Mouse (Mus musculus): ENCODE results near the gene Leo1. TPM values are rescaled to one million over a fixed set of nuclear protein-coding genes. Genes with fewer than 3 reads are reported as not detected.

The Leo1 gene
- polyA plus RNA-seq, 1 experiment = 14.3 TPM

GRCm38 (mm10) chr9:75413206-75413605 is 28.1 kb upstream of the Leo1 start:
- no peak for TF ChIP-seq GATA1 (IDR thresholded peaks at IDR 0.05; ENCODE audit: low read length)

DNA sequence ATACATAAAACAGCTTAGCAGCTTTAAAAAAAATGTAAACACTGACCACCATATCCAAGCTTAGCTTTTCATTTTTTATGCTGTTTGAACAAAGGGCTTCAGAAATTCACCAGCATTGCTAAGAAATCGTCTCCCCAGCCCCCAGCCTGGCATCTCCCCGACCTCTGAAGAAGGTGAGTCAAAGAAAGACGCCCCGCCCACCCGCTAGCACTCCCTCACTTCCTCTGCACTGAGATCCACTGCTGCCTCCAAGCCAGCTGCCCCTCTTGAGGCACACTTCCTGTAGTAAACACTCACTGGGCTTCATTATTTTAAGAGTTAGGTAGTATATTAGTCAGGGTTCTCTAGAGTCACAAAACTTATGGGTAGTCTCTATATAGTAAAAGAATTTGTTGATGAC is 27.1 kb upstream of the Leo1 start:
- TF ChIP-seq GATA1 (IDR thresholded peaks at IDR 0.05; ENCODE audit: low read length) = no peak

DNA sequence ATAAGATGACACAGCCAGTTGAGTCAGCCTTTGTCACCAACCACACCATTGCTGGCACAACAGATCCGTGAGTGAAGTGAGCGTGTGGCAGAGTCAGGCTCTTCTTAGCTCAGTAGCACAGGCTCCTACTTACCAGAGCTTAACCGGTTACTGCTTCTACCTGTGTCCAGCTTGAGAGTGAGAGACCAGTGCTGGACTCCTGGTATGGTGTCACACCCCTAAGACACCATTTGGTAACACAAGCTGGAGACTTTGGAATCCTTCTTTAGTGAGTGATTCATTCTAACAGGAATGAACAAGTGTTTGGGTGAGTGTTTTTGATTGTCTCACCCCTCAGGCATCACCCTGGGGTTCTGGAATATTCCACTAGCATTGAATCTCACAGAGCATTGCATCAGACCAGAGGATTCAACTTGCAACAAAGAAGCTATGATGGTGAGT is 19.1 kb upstream of the Leo1 start:
- no peak for TF ChIP-seq GATA1 (IDR thresholded peaks at IDR 0.05; ENCODE audit: low read length)

GRCm38 (mm10) chr9:75423683-75424082 is 17.6 kb upstream of the Leo1 start:
- TF ChIP-seq GATA1 (IDR thresholded peaks at IDR 0.05; ENCODE audit: low read length) = no peak

DNA sequence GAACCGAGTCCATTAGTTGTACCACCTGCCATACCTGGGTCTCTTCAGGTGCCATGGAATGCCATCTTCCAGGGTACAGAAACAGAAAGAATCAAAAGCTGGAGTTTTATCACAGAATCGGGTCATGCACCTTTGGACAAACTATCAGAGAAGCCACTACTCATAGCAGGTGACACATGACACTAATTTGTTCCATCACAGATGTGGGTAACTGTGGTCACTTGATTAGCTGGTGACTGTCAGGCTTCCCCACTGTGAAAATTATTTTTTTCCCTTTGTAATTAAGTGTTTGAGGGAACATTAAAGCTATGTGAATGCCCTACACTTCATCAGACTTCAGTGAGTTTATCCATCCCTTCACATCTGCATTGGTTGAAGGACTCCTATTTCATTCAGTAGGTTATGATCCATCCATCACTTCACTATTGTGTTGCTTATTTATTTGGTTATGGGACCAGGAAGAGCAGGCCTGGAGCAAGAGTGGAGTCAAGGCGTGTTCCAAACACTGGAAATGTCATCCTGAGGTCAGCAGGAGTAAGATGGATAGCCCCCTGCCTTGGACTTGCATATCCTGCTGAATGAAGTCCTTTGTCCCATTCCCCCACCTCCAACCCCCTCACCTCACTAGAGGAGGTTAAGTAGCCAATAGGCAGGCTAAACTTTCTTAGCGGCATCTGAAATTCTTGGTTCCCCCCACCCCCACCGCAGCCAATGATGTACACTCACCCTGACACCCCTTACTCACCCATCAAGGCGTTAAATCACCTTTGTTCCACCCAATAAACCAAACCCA is 16.8 kb upstream of the Leo1 start:
- no peak for TF ChIP-seq GATA1 (IDR thresholded peaks at IDR 0.05; ENCODE audit: low read length)

- no peak for TF ChIP-seq GATA1 (IDR thresholded peaks at IDR 0.05; ENCODE audit: low read length)
Observed at GRCm38 (mm10) chr9:75425796-75426391, 15.4 kb upstream of the Leo1 start.

DNA sequence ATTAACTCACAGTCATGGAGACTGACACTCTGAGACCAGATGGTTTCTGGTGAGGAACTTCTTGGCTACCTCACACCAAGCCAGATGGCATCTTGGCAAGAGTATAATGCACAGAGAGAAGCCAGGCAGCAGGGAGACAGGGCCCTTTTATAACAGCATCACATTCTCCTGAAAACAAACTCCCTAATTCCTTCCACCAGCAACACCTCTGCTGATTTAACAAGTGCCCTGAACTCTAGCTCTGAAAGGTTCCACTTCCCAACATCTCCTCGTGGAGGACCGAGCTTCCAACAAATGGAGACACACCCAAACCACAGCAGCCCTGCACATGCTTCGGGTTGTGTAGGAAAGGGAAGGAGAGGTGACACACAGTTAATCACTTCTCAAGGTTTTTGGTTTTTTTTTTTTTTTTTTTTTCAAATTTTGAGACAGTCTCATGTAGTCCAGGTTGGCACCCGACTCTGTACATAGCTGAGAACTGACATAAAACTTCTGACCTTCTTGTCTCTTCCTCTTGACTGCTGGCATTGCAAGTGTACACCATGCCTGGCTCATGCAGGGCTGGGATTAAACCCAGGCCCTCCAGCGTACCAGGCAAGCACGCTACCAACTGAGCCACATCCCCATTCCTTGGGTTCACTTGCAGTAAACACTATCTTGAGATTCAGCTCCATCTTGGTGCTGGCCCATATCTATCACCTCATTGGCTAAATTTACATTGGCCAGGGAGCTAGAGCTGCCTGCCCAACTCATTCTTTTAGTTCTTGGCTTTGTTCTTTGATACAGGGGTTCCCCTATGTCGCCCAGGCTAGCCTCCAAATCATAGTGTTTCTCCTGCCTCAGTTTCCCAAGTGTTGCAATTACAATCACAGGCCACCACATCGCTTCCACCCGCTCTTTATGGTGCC is 13.7 kb upstream of the Leo1 start:
- TF ChIP-seq GATA1 (IDR thresholded peaks at IDR 0.05; ENCODE audit: low read length) = no peak

DNA sequence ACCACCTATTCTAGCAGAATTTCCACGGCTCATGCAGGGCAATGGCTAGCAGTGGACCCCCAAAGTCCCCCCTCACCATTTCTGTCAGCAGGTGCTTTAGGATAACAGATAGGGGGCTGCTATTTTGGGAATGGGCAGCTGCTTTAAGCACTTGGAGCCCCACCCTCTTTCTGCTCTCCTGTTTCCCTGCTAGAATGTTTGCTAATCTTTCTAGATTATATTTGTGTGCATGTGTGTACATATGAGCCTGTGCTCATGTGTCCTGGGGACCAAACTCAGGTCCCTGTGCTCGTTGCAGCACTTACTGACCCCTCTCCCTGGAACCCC is 13.1 kb upstream of the Leo1 start:
- TF ChIP-seq GATA1 (IDR thresholded peaks at IDR 0.05; ENCODE audit: low read length) = no peak

- no peak for TF ChIP-seq GATA1 (IDR thresholded peaks at IDR 0.05; ENCODE audit: low read length)
Observed at GRCm38 (mm10) chr9:75429040-75429439, 12.3 kb upstream of the Leo1 start.

DNA sequence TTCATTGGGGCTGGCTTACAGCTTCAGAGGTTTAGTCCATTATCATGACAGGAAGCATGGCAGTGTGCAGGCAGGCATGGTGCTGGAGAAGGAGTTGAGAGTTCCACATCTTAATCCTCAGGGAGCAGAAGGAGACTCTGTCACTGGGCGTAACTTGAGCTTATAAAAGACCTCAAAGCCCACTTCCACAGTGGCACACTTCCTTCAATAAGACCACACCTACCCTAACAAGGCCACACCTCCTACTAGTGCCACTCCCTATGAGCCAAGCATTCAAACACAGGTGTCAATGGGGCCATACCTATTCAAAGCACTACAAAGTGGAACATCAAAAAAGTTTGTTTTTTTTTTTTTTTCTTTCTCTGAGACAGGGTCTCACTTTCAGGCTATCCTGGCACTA is 11.7 kb upstream of the Leo1 start:
- TF ChIP-seq GATA1 (IDR thresholded peaks at IDR 0.05; ENCODE audit: low read length) = no peak

DNA sequence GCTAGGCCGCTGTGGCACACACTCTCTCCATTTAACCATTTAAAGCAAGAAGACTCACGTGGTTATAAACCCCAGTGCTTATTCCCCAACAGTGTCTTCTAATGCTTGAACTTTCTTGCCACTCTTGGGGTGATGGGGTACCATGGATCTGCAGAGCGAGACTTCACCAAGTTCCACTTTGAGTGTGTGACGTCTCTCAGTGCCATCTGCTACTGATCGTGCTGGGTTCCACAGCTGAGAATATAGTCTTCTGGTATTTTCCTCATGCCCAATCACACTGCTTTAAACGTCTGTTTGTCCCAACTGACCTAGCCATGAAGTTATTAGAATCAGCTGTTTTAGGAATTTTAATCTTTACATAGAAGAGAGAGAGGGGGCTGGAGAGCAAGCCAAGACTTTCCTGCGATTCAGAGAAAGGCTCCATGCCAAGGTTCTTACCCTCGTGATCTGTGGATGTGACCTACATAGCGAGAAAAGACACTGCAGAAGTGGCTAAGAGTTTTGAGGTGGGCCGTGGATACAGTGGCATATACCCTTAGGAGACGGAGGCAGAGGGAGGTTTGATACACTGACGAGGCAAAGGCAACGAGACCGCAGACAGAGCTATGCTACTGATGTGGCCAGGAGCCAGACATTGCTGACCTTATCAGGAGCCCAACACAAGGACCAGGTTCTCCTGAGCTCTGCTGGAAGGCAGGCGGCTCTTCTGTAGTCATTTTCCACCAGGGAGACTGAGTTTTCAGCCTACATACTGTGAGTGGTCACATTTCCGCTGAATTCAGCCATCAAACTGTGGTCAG is 10.3 kb upstream of the Leo1 start:
- peak; percentile 60 for TF ChIP-seq GATA1 (IDR thresholded peaks at IDR 0.05; ENCODE audit: low read length)

DNA sequence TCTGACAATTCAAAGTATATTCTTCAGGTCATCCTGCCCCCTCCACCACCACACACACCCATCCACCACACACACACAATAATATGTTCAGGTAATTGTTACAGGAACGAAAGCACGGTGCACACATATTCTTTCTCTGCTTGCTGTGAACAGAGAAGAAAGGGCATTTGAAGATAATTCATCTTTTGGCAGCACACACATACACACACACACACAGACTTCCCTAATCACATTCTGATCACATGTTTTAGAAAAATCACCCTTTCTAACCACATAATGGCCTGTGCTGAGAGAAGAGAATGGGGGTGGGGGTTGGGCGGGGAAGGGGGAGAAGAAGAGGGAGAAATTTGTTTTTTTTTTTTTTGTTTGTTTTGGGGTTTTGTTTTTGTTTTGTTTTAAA is 8.6 kb upstream of the Leo1 start:
- TF ChIP-seq GATA1 (IDR thresholded peaks at IDR 0.05; ENCODE audit: low read length) = no peak

DNA sequence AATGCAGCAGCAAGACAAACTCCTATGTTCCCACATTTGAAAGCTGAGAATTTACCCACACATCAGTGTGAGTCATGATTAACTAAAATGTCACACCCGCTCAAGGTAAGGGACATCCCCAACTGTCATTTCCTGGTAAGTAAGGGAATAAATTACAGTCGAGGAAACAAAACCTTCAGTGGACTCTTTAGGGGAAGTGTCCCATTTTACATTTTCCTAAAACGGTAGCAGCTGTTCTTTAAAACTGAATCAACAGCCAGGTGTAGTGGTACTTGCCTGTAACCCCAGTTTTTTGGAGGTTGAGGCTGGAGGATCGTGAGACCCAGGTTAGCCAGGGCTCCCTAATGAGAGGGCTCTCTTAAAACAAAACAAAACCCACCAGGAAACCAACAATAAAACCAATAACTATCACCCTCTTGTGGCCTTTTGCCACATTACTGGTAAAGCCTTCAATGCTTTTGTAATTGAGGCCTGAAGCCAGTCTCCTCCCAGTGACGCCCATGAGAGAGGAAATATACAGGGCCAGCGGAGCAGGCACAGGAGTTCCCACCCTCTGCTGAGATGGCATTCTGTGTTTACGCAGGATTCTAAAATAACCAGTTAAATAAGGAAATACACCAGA is 7.0 kb upstream of the Leo1 start:
- TF ChIP-seq GATA1 (IDR thresholded peaks at IDR 0.05; ENCODE audit: low read length) = no peak

DNA sequence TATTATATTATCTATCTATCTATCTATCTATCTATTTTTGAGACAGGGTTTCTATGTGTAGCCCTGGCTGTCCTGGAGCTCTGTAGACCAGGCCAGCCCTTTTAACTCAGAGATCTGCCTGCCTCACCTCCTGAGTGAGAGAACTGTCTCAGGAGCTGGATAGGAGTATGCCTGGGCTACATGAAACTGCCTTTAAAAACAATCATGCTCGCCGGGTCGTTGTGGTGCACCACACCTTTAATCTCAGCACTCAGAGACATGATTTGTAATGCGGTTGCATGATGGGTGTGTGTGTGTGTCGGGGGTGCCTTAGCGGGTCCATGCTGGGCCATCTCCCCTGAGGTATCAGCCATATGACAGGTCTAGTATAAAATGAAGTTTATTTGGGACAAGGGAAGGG is 6.5 kb upstream of the Leo1 start:
- TF ChIP-seq GATA1 (IDR thresholded peaks at IDR 0.05; ENCODE audit: low read length) = no peak

GRCm38 (mm10) chr9:75435291-75435690 is 6.0 kb upstream of the Leo1 start:
- no peak for TF ChIP-seq GATA1 (IDR thresholded peaks at IDR 0.05; ENCODE audit: low read length)
